Mouse (Mus musculus) embryonic facial prominence, embryonic 14.5 days (tissue): Measurements from ENCODE around the gene 5730480H06Rik. TPM values are rescaled to one million over a fixed set of nuclear protein-coding genes. Genes with fewer than 3 reads are reported as not detected.
A peak's percentile ranks its signal among the peaks of the same experiment; 100 is the strongest.

Source experiments
- ATAC-seq: fragments of 200-750 bp; cut with Nextera tagmentation; 2 replicates; pipeline ENCODE4 v1.8.0; 2017; ENCODE audit warnings: low read depth, moderate number of reproducible peaks, moderate TSS enrichment
- DNase-seq: peaks from one replicate; pipeline ENCODE4 v3.0.0-alpha.2; 2015; ENCODE audit warnings: low spot score
- H3K27ac ChIP-seq: fragments of 300-500 bp; sonication (generic); replicated peaks from 2 replicates; pipeline ENCODE4 v1.5.1; 2014; ENCODE audit warnings: low read depth, mild to moderate bottlenecking, low read length, moderate library complexity
- H3K27me3 ChIP-seq: fragments of 300-500 bp; sonication (generic); replicated peaks from 2 replicates; pipeline ENCODE4 v1.6.1; 2014; ENCODE audit warnings: low read length; ENCODE audit not compliant: control insufficient read depth, insufficient read depth
- H3K36me3 ChIP-seq: fragments of 300-500 bp; sonication (generic); 2 replicates; pipeline ENCODE4 v1.6.1; 2014; ENCODE audit warnings: low read length, mixed read lengths; ENCODE audit not compliant: control insufficient read depth, insufficient read depth
- H3K4me1 ChIP-seq: fragments of 300-500 bp; sonication (generic); 2 replicates; pipeline ENCODE4 v1.6.1; 2014; ENCODE audit warnings: antibody characterized with exemption, low read length; ENCODE audit not compliant: control insufficient read depth, insufficient read depth
- H3K4me2 ChIP-seq: fragments of 300-500 bp; sonication (generic); 2 replicates; pipeline ENCODE4 v1.6.1; 2014; ENCODE audit warnings: low read depth, mild to moderate bottlenecking, low read length, moderate library complexity, mixed read lengths
- H3K4me3 ChIP-seq: fragments of 300-500 bp; sonication (generic); 2 replicates; pipeline ENCODE4 v1.5.1; 2014; ENCODE audit warnings: low read depth, mild to moderate bottlenecking, low read length
- H3K9ac ChIP-seq: fragments of 300-500 bp; sonication (generic); 2 replicates; pipeline ENCODE4 v1.6.1; 2014; ENCODE audit warnings: low read depth, mild to moderate bottlenecking, low read length, moderate library complexity, mixed read lengths
- H3K9me3 ChIP-seq: fragments of 300-500 bp; sonication (generic); 2 replicates; pipeline ENCODE4 v1.6.1; 2016; ENCODE audit warnings: low read length; ENCODE audit not compliant: control insufficient read depth
- WGBS: fragments of 180-500 bp; shearing (Covaris S2); extraction: QIAGEN DNeasy Blood & Tissue Kit; methylation state at CpG from one replicate; pipeline ENCODE4 v1.1.7; 2014; 5-methylcytosine and 5-hydroxymethylcytosine counted together
- polyA plus RNA-seq: library from polyadenylated mRNA; unstranded; fragments of >200 nt; fragmentation: Nextera tagmentation; extraction: Ambion mirVana; gene quantifications from 2 replicates; pipeline ENCODE4 v1.2.1, GENCODE M21; 2014

Gene 5730480H06Rik
- polyA plus RNA-seq, 1 experiment from 2014 or later: 23.2 TPM

GRCm38 (mm10) chr5:48333884-48334513 is 6.2 kb downstream of the 5730480H06Rik start:
- ATAC-seq (no peak), DNase-seq (no peak)
- no peak overlapping the region for H3K27ac ChIP-seq
- no peaks in the 10 kb centered on the region for H3K4me1 ChIP-seq
- WGBS: 37% methylated on average over 9 of the region's 9 CpGs
- no peak overlapping the region for H3K4me3 ChIP-seq
- no peaks in the 10 kb centered on the region for H3K9me3 ChIP-seq
- H3K9ac ChIP-seq: no peak overlapping the region
- no peaks in the 10 kb centered on the region for H3K36me3 ChIP-seq
- H3K4me2 ChIP-seq: no peak overlapping the region
- H3K27me3 ChIP-seq: no peaks in the 10 kb centered on the region

DNA sequence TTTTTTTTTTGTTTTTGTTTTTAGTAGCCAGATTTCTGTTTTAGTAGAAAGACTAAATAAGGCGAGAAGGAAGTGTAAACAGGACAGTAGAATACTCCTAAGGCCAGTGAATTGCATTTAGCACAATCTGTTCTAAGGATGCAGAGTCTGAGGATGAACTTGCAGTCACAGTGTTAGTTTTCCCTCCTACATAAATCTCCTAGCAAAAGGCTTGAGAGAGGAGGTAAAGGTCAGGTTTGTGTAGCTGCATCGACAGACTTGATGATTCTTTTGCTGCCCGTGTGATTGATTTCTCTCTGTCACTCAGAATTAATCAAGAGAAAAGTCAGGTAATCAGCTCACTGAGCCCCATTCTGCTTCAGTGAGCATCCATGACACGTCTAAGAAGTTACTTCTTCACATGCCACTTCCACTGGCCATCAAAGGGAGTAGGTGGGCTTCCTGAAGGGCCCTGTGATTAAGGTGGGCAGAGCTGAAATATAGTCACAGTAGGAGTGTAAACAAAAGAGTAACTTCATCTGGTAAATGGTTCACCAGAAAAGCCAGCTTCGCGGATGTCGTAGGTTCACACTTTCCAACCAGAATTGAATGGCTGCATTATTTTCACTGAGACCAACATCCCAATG is 13.2 kb downstream of the 5730480H06Rik start:
- Histone ChIP-seq H3K4me3 (no peak overlapping the region), H3K4me1 (no peaks in the 10 kb centered on the region), H3K4me2 (no peak overlapping the region), H3K9me3 (no peaks in the 10 kb centered on the region), H3K27ac (no peak overlapping the region), H3K36me3 (no peaks in the 10 kb centered on the region), H3K9ac (no peak overlapping the region), H3K27me3 (no peaks in the 10 kb centered on the region)
- DNase-seq (no peak), ATAC-seq (no peak)
- WGBS: 66% methylated on average over 7 of the region's 7 CpGs

DNA sequence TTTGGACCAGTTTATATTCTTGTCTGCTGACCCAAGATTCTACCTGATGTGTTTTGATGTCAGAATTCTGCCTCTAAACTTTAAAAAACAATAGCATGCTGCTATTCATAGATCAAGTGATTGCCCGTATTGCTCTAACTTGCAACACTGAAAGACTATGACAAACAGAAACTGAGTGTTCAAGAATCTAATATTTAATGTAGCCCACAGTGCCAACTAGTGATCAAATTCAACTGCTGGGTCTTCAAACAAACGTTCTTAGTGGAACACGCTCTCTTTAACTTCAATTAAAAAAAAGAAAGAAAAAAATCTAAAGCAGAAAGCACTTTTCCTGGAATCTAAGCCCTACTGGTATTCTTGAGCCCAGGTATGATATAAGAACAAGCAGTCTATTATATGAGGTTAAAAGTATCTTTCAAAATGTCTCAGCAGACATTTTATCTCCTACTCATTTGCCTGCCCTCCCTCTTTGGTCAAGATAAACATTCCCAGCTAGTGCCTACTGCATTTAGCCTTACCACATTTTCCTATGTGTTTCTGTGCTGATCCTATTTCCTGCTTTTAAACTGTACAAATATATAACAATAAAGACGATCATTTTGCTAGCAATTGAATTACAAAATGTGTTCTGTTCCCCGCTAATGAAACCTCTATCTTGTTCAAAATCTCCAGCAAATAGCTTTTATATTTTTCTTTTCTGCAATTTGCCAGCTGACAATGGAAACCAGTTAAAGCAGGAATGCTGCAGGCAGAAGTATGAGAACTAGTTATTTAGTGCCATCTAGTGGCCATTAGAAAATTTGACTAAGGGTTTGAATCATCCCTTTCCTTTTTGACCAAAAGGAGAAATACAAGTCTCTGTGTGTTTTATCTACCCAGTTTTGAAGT is 17.6 kb downstream of the 5730480H06Rik start:
- Histone ChIP-seq H3K4me3 (no peak overlapping the region), H3K27me3 (0 out of 2 replicates have a peak, but pooled peaks cover 3% of the 10 kb centered on the region), H3K9me3 (no peaks in the 10 kb centered on the region), H3K27ac (no peak overlapping the region; the same call in 1 of the 2 replicates), H3K4me2 (0 out of 2 replicates have a peak overlapping the region, but pooled peaks have one; percentile 12), H3K4me1 (no peaks in the 10 kb centered on the region), H3K36me3 (no peaks in the 10 kb centered on the region), H3K9ac (no peak overlapping the region)
- ATAC-seq: peak; percentile 55; the same call in 1 of the 2 replicates
- 43% methylated on average over 5 of the region's 5 CpGs for WGBS
- DNase-seq: peak; percentile 79

- ATAC-seq: no peak
- H3K9me3 ChIP-seq: no peaks in the 10 kb centered on the region
- no peak overlapping the region for H3K4me2 ChIP-seq
- DNase-seq: no peak
- H3K27ac ChIP-seq: no peak overlapping the region
- 0 out of 2 replicates have a peak, but pooled peaks cover 3% of the 10 kb centered on the region for H3K27me3 ChIP-seq
- 86% methylated on average over 2 of the region's 2 CpGs for WGBS
- no peaks in the 10 kb centered on the region for H3K4me1 ChIP-seq
- H3K4me3 ChIP-seq: no peak overlapping the region
- no peaks in the 10 kb centered on the region for H3K36me3 ChIP-seq
- H3K9ac ChIP-seq: no peak overlapping the region
Observed at GRCm38 (mm10) chr5:48345983-48346648, 18.4 kb downstream of the 5730480H06Rik start.

GRCm38 (mm10) chr5:48349309-48349708 is 21.6 kb downstream of the 5730480H06Rik start:
- no peak overlapping the region for H3K4me3 ChIP-seq
- WGBS: 100% methylated on average over 1 of the region's 1 CpGs

DNA sequence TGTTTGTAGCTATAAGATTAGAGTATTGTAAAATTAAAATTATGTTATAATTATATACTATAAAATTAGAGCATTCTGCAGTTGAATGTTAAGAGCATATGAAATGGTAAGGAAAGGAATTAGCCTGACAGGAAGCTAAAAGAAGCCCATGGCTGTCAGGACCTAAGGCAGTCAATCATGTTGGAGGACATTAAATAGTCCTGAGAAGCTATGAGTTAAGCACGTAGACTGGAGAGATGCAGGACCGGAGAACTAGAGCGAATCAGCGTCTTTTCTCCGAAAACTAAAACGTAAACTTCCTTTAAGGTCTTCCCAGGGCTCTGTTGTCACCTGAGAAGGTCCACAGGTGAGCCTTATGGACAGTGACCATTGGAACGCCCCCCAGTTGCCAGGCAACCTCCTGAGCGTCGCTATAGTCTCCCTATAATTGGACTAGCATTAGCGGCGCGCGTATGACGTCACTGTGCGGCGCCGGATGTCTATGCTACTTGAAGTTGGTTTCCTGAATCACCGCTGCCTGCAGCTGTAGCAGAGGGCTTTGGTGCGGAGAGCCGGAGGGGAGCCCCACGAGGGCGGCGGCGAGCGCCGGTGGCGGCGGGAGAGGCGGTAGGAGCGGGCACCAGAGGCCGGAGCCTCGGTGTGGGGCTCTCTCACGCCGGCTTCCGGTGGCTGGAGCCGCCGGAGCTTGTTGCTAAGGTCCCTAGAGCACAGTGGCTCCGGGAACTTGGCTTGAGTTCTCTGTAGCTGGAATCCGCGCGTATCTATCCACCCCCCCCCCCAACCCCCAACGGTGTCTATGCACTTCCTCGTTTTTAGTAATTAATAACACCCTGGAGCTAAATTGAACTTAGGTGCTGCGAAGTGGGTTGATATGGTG is 44.4 kb downstream of the 5730480H06Rik start:
- no peaks in the 10 kb centered on the region for H3K9me3 ChIP-seq
- ATAC-seq (peak; percentile 100), DNase-seq (peak; percentile 98)
- peaks cover 23% of the 10 kb centered on the region for H3K36me3 ChIP-seq
- peak overlapping the region; percentile 76 for H3K9ac ChIP-seq
- peak overlapping the region; percentile 60 for H3K4me2 ChIP-seq
- H3K27ac ChIP-seq: peak overlapping the region; percentile 67; the same call in 1 of the 2 replicates
- WGBS: under 1% methylated on average over 36 of the region's 44 CpGs
- no peaks in the 10 kb centered on the region for H3K27me3 ChIP-seq
- H3K4me1 ChIP-seq: peaks cover 7% of the 10 kb centered on the region; the same call in 1 of the 2 replicates
- peak overlapping the region; percentile 80 for H3K4me3 ChIP-seq

More at GRCm38 (mm10) chr5:48349309-48349708, 21.6 kb downstream of the 5730480H06Rik start:
- H3K27me3 ChIP-seq: 0 out of 2 replicates have a peak, but pooled peaks cover 3% of the 10 kb centered on the region
- no peak overlapping the region for H3K27ac ChIP-seq
- H3K36me3 ChIP-seq: no peaks in the 10 kb centered on the region
- no peak overlapping the region for H3K9ac ChIP-seq
- DNase-seq (no peak), ATAC-seq (no peak)
- no peaks in the 10 kb centered on the region for H3K9me3 ChIP-seq
- H3K4me1 ChIP-seq: no peaks in the 10 kb centered on the region
- H3K4me2 ChIP-seq: no peak overlapping the region

DNA sequence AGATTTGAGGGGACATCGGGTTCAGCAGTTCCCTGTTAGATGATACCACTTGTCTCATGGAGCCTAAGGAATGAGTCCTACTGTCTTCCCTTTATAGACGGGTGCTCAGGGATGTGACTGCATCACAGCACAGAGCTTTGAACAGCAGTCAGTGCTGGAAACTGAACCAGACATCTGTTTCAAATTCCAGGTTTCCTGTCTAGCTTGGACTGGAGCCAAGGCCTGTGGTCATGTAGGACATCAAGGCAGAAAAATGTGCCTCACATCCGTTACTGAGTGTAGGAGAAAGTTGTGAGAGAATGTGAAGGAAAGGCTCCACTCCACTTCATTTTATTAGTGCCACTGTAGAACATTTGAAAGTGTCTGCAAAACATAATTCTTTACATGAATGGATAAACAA is 74.7 kb downstream of the 5730480H06Rik start:
- H3K4me2 ChIP-seq: no peak overlapping the region
- 0 out of 2 replicates have a peak, but pooled peaks cover 3% of the 10 kb centered on the region for H3K4me1 ChIP-seq
- H3K4me3 ChIP-seq: no peak overlapping the region
- no peaks in the 10 kb centered on the region for H3K9me3 ChIP-seq
- H3K9ac ChIP-seq: no peak overlapping the region
- 0 out of 2 replicates have a peak overlapping the region, but pooled peaks have one; percentile 39 for H3K27ac ChIP-seq
- DNase-seq (peak; percentile 87), ATAC-seq (peak; percentile 78)
- WGBS: 26% methylated on average over 3 of the region's 3 CpGs
- H3K36me3 ChIP-seq: peaks cover 5% of the 10 kb centered on the region
- H3K27me3 ChIP-seq: no peaks in the 10 kb centered on the region
